Mouse (Mus musculus) erythroblast, adult 5-6 weeks (primary cell): ENCODE results near the gene Cpsf2. TPM values are rescaled to one million over a fixed set of nuclear protein-coding genes. Genes with fewer than 3 reads are reported as not detected.

ENCODE experiments used
- ATAC-seq: replicated peaks from 2 replicates; pipeline ENCODE4 v1.8.0; 2016; ENCODE audit warnings: moderate number of reproducible peaks, mild to moderate bottlenecking, moderate TSS enrichment, inconsistent platforms; ENCODE audit not compliant: poor library complexity, low FRiP score, severe bottlenecking
- total RNA-seq, 2 experiments: library from RNA; stranded (forward) in 1 of 2; stranded (reverse) in 1 of 2; fragments of 150-400 nt in 1 of 2; fragments of 200-764, 138-1000 nt in 1 of 2; gene quantifications; 2 replicates each; pipeline versions ENCODE4 v1.2.3 to v1.2.4; 2015 to 2017; ENCODE audit warnings: low replicate concordance in 2 of 2

The Cpsf2 gene
- total RNA-seq, 2 experiments from 2014 or later: 12.1 to 15.7 TPM

- no peak for ATAC-seq
Measured at GRCm38 (mm10) chr12:102042247-102042646, 66.5 kb downstream of the Cpsf2 start.

- no peak for ATAC-seq
Measured at GRCm38 (mm10) chr12:102043840-102044239, 68.1 kb downstream of the Cpsf2 start.

GRCm38 (mm10) chr12:102054155-102054554 is 78.4 kb downstream of the Cpsf2 start:
- ATAC-seq: no peak

DNA sequence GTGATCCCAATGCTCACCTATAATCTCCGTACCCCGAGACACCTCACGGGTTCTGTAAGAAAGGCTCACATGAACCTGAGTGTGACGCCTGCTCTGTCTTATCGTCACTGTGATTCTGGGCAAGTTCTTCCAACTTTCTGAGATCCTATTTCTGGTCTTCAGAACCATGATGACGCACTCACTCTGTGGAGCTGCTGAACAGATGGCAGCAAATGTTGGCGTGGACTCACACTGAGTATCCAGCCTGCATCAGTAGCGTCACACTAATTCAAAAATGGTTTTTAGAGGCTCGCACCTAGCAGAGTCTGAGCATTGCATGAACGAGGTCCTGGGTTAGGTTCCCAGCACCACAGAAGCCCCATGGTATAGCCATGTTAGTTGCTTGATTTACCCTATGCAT is 80.0 kb downstream of the Cpsf2 start:
- ATAC-seq: no peak

Other genes with a start within 250 kb of the Cpsf2 start
- gene Fbln5, start 156.9 kb upstream of the Cpsf2 start, total RNA-seq (2015; ENCODE audit: low replicate concordance): not detected in 2 replicates
- gene Fbln5, start 156.9 kb upstream of the Cpsf2 start, total RNA-seq (2017; ENCODE audit: low replicate concordance): 0.28 and 0.60 TPM in 2 replicates
- 7.3 and 11.3 TPM in 2 replicates for gene Trip11, start 62.7 kb upstream of the Cpsf2 start, total RNA-seq (2015; ENCODE audit: low replicate concordance)
- 12.8 and 23.6 TPM in 2 replicates for gene Trip11, start 62.7 kb upstream of the Cpsf2 start, total RNA-seq (2017; ENCODE audit: low replicate concordance)
- 11.0 and 14.4 TPM in 2 replicates for gene Atxn3, start 17.7 kb upstream of the Cpsf2 start, total RNA-seq (2015; ENCODE audit: low replicate concordance)
- gene Atxn3, start 17.7 kb upstream of the Cpsf2 start, total RNA-seq (2017; ENCODE audit: low replicate concordance): 28.5 and 29.1 TPM in 2 replicates
- not detected in 2 replicates for gene Slc24a4, start 152.7 kb downstream of the Cpsf2 start, total RNA-seq (2015; ENCODE audit: low replicate concordance)
- gene Slc24a4, start 152.7 kb downstream of the Cpsf2 start, total RNA-seq (2017; ENCODE audit: low replicate concordance): not detected in 2 replicates